Mouse (Mus musculus): ENCODE data around the gene Slc24a3.

GRCm38 (mm10) chr2:145554722-145555252 lies 387.2 kb downstream of the Slc24a3 start:
- TF ChIP-seq CTCF (IDR thresholded peaks at IDR 0.05; ENCODE audit: low read depth, low read length) (no peak), POLR2A (IDR thresholded peaks at IDR 0.05; ENCODE audit: extremely low read depth, insufficient read depth, low read length) (no peak)

All from liver, adult 2 months (tissue).